Mouse (Mus musculus) liver, embryonic 12.5 days (tissue): ENCODE results near the gene Pmpca. TPM values are rescaled to one million over a fixed set of nuclear protein-coding genes. Genes with fewer than 3 reads are reported as not detected.
A peak's percentile ranks its signal among the peaks of the same experiment; 100 is the strongest.

Experiments used
- ATAC-seq: fragments of 200-750 bp; cut with Nextera tagmentation; 2 replicates; pipeline ENCODE4 v1.8.0; 2017; ENCODE audit warnings: moderate number of reproducible peaks, mild to moderate bottlenecking, moderate library complexity
- H3K27ac ChIP-seq: fragments of 300-500 bp; sonication (generic); 2 replicates; pipeline ENCODE4 v1.5.1; 2016; ENCODE audit warnings: mild to moderate bottlenecking
- H3K27me3 ChIP-seq: fragments of 300-500 bp; sonication (generic); replicated peaks from 2 replicates; pipeline ENCODE4 v1.6.1; 2016; ENCODE audit warnings: mild to moderate bottlenecking, moderate library complexity
- H3K36me3 ChIP-seq: fragments of 300-500 bp; sonication (generic); 2 replicates; pipeline ENCODE4 v1.6.1; 2016; ENCODE audit warnings: mild to moderate bottlenecking, moderate library complexity
- H3K4me1 ChIP-seq: fragments of 300-500 bp; sonication (generic); 2 replicates; pipeline ENCODE4 v1.6.1; 2016
- H3K4me2 ChIP-seq: fragments of 300-500 bp; sonication (generic); 2 replicates; pipeline ENCODE4 v1.6.1; 2016; ENCODE audit warnings: mild to moderate bottlenecking, moderate library complexity
- H3K4me3 ChIP-seq: fragments of 300-500 bp; sonication (generic); 2 replicates; pipeline ENCODE4 v1.5.1; 2016; ENCODE audit warnings: mild to moderate bottlenecking, moderate library complexity
- H3K9ac ChIP-seq: fragments of 300-500 bp; sonication (generic); 2 replicates; pipeline ENCODE4 v1.6.1; 2016; ENCODE audit warnings: mild to moderate bottlenecking, moderate library complexity
- H3K9me3 ChIP-seq: fragments of 300-500 bp; sonication (generic); replicated peaks from 2 replicates; pipeline ENCODE4 v1.6.1; 2016; ENCODE audit warnings: mild to moderate bottlenecking, moderate library complexity
- WGBS: fragments of 180-500 bp; shearing (Covaris S2); methylation state at CpG from one replicate; pipeline ENCODE4 v1.1.7; 2016; ENCODE audit not compliant: insufficient replicate concordance; 5-methylcytosine and 5-hydroxymethylcytosine counted together
- polyA plus RNA-seq: library from polyadenylated mRNA; unstranded; fragments of >200 nt; fragmentation: Nextera tagmentation; extraction: Ambion mirVana; gene quantifications from 2 replicates; pipeline ENCODE4 v1.2.1, GENCODE M21; 2016

Gene Pmpca
- polyA plus RNA-seq, 1 experiment from 2014 or later = 110 TPM

DNA sequence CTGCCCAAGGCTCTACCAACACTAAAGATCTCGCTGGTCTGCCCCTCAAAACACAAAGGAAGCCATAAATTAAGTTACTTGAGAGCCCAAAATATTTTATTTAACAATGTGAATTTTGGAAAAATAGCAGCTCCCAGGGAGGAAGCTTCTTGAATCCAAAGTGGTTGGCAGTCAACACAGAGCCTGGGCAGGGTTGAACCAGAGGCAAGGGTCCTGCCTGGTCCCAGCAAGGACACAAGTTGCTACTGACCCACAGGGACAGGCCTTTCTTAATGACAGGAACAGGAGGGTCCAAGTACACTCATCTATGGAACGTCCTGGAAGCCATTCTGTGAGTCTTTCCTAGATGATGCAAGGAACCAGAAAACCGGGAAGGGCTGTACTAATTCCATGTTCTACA lies 20.2 kb downstream of the Pmpca start:
- ATAC-seq = peak; percentile 17
- peak overlapping the region; percentile 84 for H3K4me3 ChIP-seq
- peaks cover 52% of the 10 kb centered on the region for H3K4me1 ChIP-seq
- peak overlapping the region; percentile 81 for H3K4me2 ChIP-seq
- no peaks in the 10 kb centered on the region for H3K27me3 ChIP-seq
- H3K9ac ChIP-seq = peak overlapping the region; percentile 88; the same call in 1 of the 2 replicates
- no peaks in the 10 kb centered on the region for H3K9me3 ChIP-seq
- peaks cover 63% of the 10 kb centered on the region for H3K36me3 ChIP-seq
- 59% methylated on average over 3 of the region's 3 CpGs for WGBS
- 0 out of 2 replicates have a peak overlapping the region, but pooled peaks have one; percentile 23 for H3K27ac ChIP-seq

- H3K9me3 ChIP-seq = no peaks in the 10 kb centered on the region
- no peak for ATAC-seq
- H3K27ac ChIP-seq = peak overlapping the region; percentile 45
- 68% methylated on average over 5 of the region's 5 CpGs for WGBS
- no peak overlapping the region for H3K4me2 ChIP-seq
- peaks cover 46% of the 10 kb centered on the region for H3K4me1 ChIP-seq
- H3K9ac ChIP-seq = peak overlapping the region; percentile 35; the same call in 1 of the 2 replicates
- no peak overlapping the region for H3K4me3 ChIP-seq
- H3K27me3 ChIP-seq = no peaks in the 10 kb centered on the region
- peaks cover 62% of the 10 kb centered on the region for H3K36me3 ChIP-seq
These were observed 21.0 kb downstream of the Pmpca start for GRCm38 (mm10) chr2:26410091-26410490.

- Histone ChIP-seq H3K4me3 (no peak overlapping the region), H3K9me3 (no peaks in the 10 kb centered on the region), H3K4me1 (peaks cover 38% of the 10 kb centered on the region), H3K4me2 (no peak overlapping the region), H3K36me3 (peaks cover 69% of the 10 kb centered on the region), H3K27ac (no peak overlapping the region), H3K9ac (no peak overlapping the region), H3K27me3 (no peaks in the 10 kb centered on the region)
- 72% methylated on average over 5 of the region's 5 CpGs for WGBS
- ATAC-seq = no peak
These were observed 21.8 kb downstream of the Pmpca start for GRCm38 (mm10) chr2:26410931-26411411.

DNA sequence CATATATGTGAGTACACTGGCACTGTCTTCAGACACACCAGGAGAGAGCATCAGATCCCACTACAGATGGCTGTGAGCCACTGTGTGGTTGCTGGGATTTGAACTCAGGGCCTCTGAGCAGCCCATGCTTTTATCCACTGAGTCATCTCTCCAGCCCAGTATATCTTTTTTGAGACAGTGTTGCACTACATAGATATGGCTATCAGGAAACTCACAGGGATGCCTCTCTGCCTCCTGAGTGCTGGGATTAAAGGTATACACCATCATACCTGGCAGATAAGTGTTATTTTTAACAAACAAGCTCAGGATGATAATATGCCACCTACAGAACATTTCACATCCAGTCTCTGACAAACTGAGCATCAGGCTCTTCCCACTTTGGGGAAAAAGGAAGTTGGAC lies 27.9 kb downstream of the Pmpca start:
- Histone ChIP-seq H3K4me2 (no peak overlapping the region), H3K36me3 (peaks cover 97% of the 10 kb centered on the region), H3K4me3 (no peak overlapping the region), H3K9me3 (no peaks in the 10 kb centered on the region), H3K27me3 (no peaks in the 10 kb centered on the region), H3K9ac (no peak overlapping the region), H3K4me1 (peaks cover 17% of the 10 kb centered on the region), H3K27ac (peak overlapping the region; percentile 46; the same call in 1 of the 2 replicates)
- ATAC-seq = peak; percentile 76

GRCm38 (mm10) chr2:26418120-26418519 lies 29.0 kb downstream of the Pmpca start:
- no peak overlapping the region for H3K27ac ChIP-seq
- WGBS = 62% methylated on average over 1 of the region's 1 CpGs

GRCm38 (mm10) chr2:26421969-26422368 lies 32.8 kb downstream of the Pmpca start:
- Histone ChIP-seq H3K9ac (no peak overlapping the region), H3K27me3 (no peaks in the 10 kb centered on the region), H3K4me1 (peaks cover 12% of the 10 kb centered on the region), H3K4me3 (no peak overlapping the region), H3K4me2 (no peak overlapping the region), H3K27ac (no peak overlapping the region), H3K36me3 (peaks cover 98% of the 10 kb centered on the region), H3K9me3 (no peaks in the 10 kb centered on the region)
- ATAC-seq = no peak
- WGBS = 91% methylated on average over 2 of the region's 2 CpGs

More at GRCm38 (mm10) chr2:26418120-26418519, 29.0 kb downstream of the Pmpca start:
- Histone ChIP-seq H3K27me3 (no peaks in the 10 kb centered on the region), H3K36me3 (peaks cover 97% of the 10 kb centered on the region), H3K4me3 (no peak overlapping the region), H3K4me2 (no peak overlapping the region), H3K9me3 (no peaks in the 10 kb centered on the region), H3K4me1 (peaks cover 17% of the 10 kb centered on the region), H3K9ac (no peak overlapping the region)
- no peak for ATAC-seq

GRCm38 (mm10) chr2:26423086-26423485 lies 33.9 kb downstream of the Pmpca start:
- no peak for ATAC-seq
- Histone ChIP-seq H3K4me1 (peaks cover under 1% of the 10 kb centered on the region; the same call in 1 of the 2 replicates), H3K36me3 (peaks cover 98% of the 10 kb centered on the region), H3K27me3 (no peaks in the 10 kb centered on the region), H3K9me3 (no peaks in the 10 kb centered on the region), H3K27ac (no peak overlapping the region), H3K9ac (no peak overlapping the region), H3K4me2 (no peak overlapping the region), H3K4me3 (no peak overlapping the region)
- WGBS = 76% methylated on average over 1 of the region's 1 CpGs

- H3K4me2 ChIP-seq = no peak overlapping the region
- peaks cover 98% of the 10 kb centered on the region for H3K36me3 ChIP-seq
These were observed 35.4 kb downstream of the Pmpca start for GRCm38 (mm10) chr2:26424541-26424940.

DNA sequence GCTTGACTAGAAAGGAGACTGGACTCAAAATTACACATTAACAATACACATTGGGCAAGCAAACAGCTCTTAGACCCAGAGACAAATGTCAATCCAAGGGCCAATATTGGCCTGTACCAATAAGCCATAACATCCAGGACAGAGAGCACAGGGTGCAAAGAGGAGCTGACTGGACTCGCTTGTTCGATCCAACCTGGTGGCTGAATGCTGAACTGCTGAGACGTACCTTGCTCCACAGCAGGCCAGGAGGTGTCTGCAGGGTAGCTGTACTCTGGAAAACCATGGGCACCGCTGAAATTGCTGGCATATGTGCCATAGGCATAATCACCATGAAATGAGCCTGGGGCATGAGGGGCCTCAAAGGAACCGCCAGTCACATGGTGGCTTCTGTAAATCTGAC lies 40.7 kb downstream of the Pmpca start:
- no peak overlapping the region for H3K4me3 ChIP-seq
- no peak overlapping the region for H3K27ac ChIP-seq
- H3K9me3 ChIP-seq = no peaks in the 10 kb centered on the region
- no peak for ATAC-seq
- WGBS = 82% methylated on average over 5 of the region's 5 CpGs
- no peak overlapping the region for H3K4me2 ChIP-seq
- no peak overlapping the region for H3K9ac ChIP-seq
- no peaks in the 10 kb centered on the region for H3K27me3 ChIP-seq
- peaks cover 6% of the 10 kb centered on the region; the same call in 1 of the 2 replicates for H3K4me1 ChIP-seq
- H3K36me3 ChIP-seq = peaks cover 97% of the 10 kb centered on the region

More at GRCm38 (mm10) chr2:26424541-26424940, 35.4 kb downstream of the Pmpca start:
- ATAC-seq = no peak
- Histone ChIP-seq H3K27ac (no peak overlapping the region), H3K4me1 (no peaks in the 10 kb centered on the region), H3K27me3 (no peaks in the 10 kb centered on the region), H3K4me3 (no peak overlapping the region), H3K9me3 (no peaks in the 10 kb centered on the region), H3K9ac (no peak overlapping the region)
- WGBS = 95% methylated on average over 2 of the region's 2 CpGs

DNA sequence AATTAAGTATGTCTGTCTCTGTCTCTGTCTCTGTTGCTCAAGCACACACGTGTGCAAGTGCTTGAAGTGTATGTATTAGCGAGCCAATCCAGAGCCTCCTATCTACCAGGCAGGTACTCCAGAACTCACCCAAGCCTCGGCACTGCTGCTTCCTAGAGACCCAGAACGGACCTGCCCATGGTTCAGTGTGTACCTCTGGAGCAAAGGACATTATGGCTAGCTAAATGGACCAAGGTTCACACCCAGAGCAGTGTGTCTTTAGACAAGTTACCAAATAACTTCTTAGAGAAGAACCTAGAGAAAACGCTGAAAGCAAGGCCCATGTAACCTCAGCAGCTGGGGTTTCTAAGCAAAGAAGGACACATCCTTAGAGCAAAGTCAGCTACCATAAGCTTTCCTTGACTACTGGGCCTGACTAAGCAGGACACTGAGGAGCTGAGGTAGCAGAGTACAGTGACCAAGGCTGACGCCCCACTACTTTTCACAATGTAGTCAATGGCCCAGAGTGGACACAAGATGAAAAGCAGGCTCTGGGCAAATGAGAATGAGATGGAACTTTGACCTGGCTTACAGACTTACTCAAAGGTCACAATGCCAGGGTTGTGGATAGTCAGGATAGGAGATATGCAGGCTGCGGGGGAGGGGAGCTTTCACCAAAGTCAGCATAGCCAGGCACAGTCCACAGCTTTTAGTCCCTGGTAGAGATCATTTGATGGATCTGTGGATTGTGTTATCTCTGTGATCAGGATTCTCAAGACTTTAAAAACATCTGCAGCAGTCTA lies 45.8 kb downstream of the Pmpca start:
- Histone ChIP-seq H3K36me3 (peaks cover 92% of the 10 kb centered on the region), H3K27ac (peak overlapping the region; percentile 46; the same call in 1 of the 2 replicates), H3K4me3 (no peak overlapping the region), H3K4me1 (peaks cover 19% of the 10 kb centered on the region), H3K27me3 (no peaks in the 10 kb centered on the region), H3K9me3 (no peaks in the 10 kb centered on the region), H3K4me2 (no peak overlapping the region), H3K9ac (no peak overlapping the region; the same call in 1 of the 2 replicates)
- peak; percentile 60 for ATAC-seq
- WGBS = 80% methylated on average over 7 of the region's 7 CpGs

- Histone ChIP-seq H3K4me3 (no peak overlapping the region), H3K4me1 (peaks cover 19% of the 10 kb centered on the region), H3K9me3 (no peaks in the 10 kb centered on the region), H3K36me3 (peaks cover 92% of the 10 kb centered on the region), H3K9ac (no peak overlapping the region), H3K4me2 (no peak overlapping the region), H3K27ac (0 out of 2 replicates have a peak overlapping the region, but pooled peaks have one; percentile 8), H3K27me3 (no peaks in the 10 kb centered on the region)
- 64% methylated on average over 4 of the region's 4 CpGs for WGBS
- ATAC-seq = no peak
These were observed 48.1 kb downstream of the Pmpca start for GRCm38 (mm10) chr2:26437221-26437620.

DNA sequence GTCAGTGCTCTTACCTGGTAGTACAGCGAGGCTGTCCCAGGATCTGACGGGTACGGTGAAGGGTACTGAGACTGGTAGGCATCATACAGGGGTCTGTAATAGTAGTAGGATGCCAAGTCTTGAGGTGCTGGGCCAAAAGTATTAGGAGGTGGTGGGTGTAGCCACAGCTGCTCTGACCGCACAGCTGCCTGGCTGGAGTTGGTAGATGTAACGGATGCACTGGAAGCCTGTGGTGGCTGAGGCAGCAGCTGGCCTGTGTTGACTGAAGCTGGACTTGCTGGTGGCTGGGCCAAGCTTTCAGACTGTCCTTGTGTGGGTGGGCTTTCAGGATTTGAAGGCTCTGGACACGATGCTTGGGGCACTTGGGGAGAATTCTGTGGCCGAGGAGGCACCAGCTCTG lies 49.2 kb downstream of the Pmpca start:
- ATAC-seq = no peak
- no peak overlapping the region for H3K4me3 ChIP-seq
- H3K9ac ChIP-seq = no peak overlapping the region
- no peak overlapping the region for H3K27ac ChIP-seq
- 86% methylated on average over 7 of the region's 7 CpGs for WGBS
- no peaks in the 10 kb centered on the region for H3K27me3 ChIP-seq
- peaks cover 26% of the 10 kb centered on the region for H3K4me1 ChIP-seq
- H3K9me3 ChIP-seq = no peaks in the 10 kb centered on the region
- no peak overlapping the region for H3K4me2 ChIP-seq
- H3K36me3 ChIP-seq = peaks cover 80% of the 10 kb centered on the region
